Mouse (Mus musculus): Measurements from ENCODE around the gene Ern1. TPM values are rescaled to one million over a fixed set of nuclear protein-coding genes. Genes with fewer than 3 reads are reported as not detected.
A peak's percentile ranks its signal among the peaks of the same experiment; 100 is the strongest.
"Not testable (repeated sequence)": the region's sequence is repeated elsewhere in the genome, so short reads cannot be mapped to it uniquely, and the experiment has no call there.

Gene Ern1
- polyA plus RNA-seq, 1 experiment from 2014 or later: 6.7 TPM

GRCm38 (mm10) chr11:106419262-106420102 lies 68.2 kb downstream of the Ern1 start:
- no peak overlapping the region for H3K27ac ChIP-seq
- no peak for ATAC-seq
- peaks cover 20% of the 10 kb centered on the region for H3K36me3 ChIP-seq
- H3K27me3 ChIP-seq: no peaks in the 10 kb centered on the region
- no peak overlapping the region for H3K4me2 ChIP-seq (replicated peaks)
- WGBS: 86% methylated on average over 9 of the region's 9 CpGs
- no peak overlapping the region for H3K9ac ChIP-seq (replicated peaks)
- H3K4me1 ChIP-seq (replicated peaks): no peaks in the 10 kb centered on the region
- no peaks in the 10 kb centered on the region for H3K9me3 ChIP-seq
- H3K4me3 ChIP-seq (replicated peaks): no peak overlapping the region

- no peak overlapping the region for H3K9ac ChIP-seq (replicated peaks)
- peak; percentile 63 for ATAC-seq
Observed at GRCm38 (mm10) chr11:106418622-106419196, 68.9 kb downstream of the Ern1 start.

GRCm38 (mm10) chr11:106417860-106418259 lies 69.8 kb downstream of the Ern1 start:
- no peaks in the 10 kb centered on the region for H3K27me3 ChIP-seq
- H3K4me2 ChIP-seq (replicated peaks): no peak overlapping the region
- 87% methylated on average over 2 of the region's 2 CpGs for WGBS

More at GRCm38 (mm10) chr11:106418622-106419196, 68.9 kb downstream of the Ern1 start:
- Histone ChIP-seq H3K4me1 (replicated peaks) (no peaks in the 10 kb centered on the region), H3K4me2 (replicated peaks) (no peak overlapping the region), H3K27ac (no peak overlapping the region), H3K4me3 (replicated peaks) (no peak overlapping the region), H3K27me3 (no peaks in the 10 kb centered on the region), H3K9me3 (no peaks in the 10 kb centered on the region), H3K36me3 (peaks cover 25% of the 10 kb centered on the region)
- WGBS: 43% methylated on average over 4 of the region's 4 CpGs

GRCm38 (mm10) chr11:106416331-106416730 lies 71.3 kb downstream of the Ern1 start:
- ATAC-seq: no peak
- H3K27me3 ChIP-seq: no peaks in the 10 kb centered on the region
- no peaks in the 10 kb centered on the region for H3K4me1 ChIP-seq (replicated peaks)
- H3K9ac ChIP-seq (replicated peaks): no peak overlapping the region
- peaks cover 30% of the 10 kb centered on the region for H3K36me3 ChIP-seq
- no peak overlapping the region for H3K4me3 ChIP-seq (replicated peaks)
- no peak overlapping the region for H3K4me2 ChIP-seq (replicated peaks)
- H3K27ac ChIP-seq: no peak overlapping the region
- 61% methylated on average over 3 of the region's 3 CpGs for WGBS
- H3K9me3 ChIP-seq: no peaks in the 10 kb centered on the region

More at GRCm38 (mm10) chr11:106417860-106418259, 69.8 kb downstream of the Ern1 start:
- H3K27ac ChIP-seq: no peak overlapping the region
- no peak overlapping the region for H3K4me3 ChIP-seq (replicated peaks)
- H3K9me3 ChIP-seq: no peaks in the 10 kb centered on the region
- no peak for ATAC-seq
- no peaks in the 10 kb centered on the region for H3K4me1 ChIP-seq (replicated peaks)
- peaks cover 27% of the 10 kb centered on the region for H3K36me3 ChIP-seq
- no peak overlapping the region for H3K9ac ChIP-seq (replicated peaks)

- H3K4me3 ChIP-seq (replicated peaks): no peak overlapping the region
- no peaks in the 10 kb centered on the region for H3K4me1 ChIP-seq (replicated peaks)
- H3K9ac ChIP-seq (replicated peaks): no peak overlapping the region
- H3K27me3 ChIP-seq: no peaks in the 10 kb centered on the region
- H3K4me2 ChIP-seq (replicated peaks): no peak overlapping the region
- peaks cover 47% of the 10 kb centered on the region for H3K36me3 ChIP-seq
- H3K9me3 ChIP-seq: no peaks in the 10 kb centered on the region
- WGBS: 87% methylated on average over 3 of the region's 3 CpGs
- H3K27ac ChIP-seq: no peak overlapping the region
- ATAC-seq: no peak
Observed at GRCm38 (mm10) chr11:106412641-106413360, 74.9 kb downstream of the Ern1 start.

GRCm38 (mm10) chr11:106411157-106411556 lies 76.5 kb downstream of the Ern1 start:
- H3K27ac ChIP-seq: no peak overlapping the region
- peaks cover 63% of the 10 kb centered on the region for H3K36me3 ChIP-seq
- WGBS: 87% methylated on average over 2 of the region's 2 CpGs
- H3K27me3 ChIP-seq: no peaks in the 10 kb centered on the region
- H3K4me2 ChIP-seq (replicated peaks): no peak overlapping the region
- no peak for ATAC-seq
- H3K4me3 ChIP-seq (replicated peaks): no peak overlapping the region
- H3K9me3 ChIP-seq: no peaks in the 10 kb centered on the region
- H3K9ac ChIP-seq (replicated peaks): no peak overlapping the region
- H3K4me1 ChIP-seq (replicated peaks): no peaks in the 10 kb centered on the region

DNA sequence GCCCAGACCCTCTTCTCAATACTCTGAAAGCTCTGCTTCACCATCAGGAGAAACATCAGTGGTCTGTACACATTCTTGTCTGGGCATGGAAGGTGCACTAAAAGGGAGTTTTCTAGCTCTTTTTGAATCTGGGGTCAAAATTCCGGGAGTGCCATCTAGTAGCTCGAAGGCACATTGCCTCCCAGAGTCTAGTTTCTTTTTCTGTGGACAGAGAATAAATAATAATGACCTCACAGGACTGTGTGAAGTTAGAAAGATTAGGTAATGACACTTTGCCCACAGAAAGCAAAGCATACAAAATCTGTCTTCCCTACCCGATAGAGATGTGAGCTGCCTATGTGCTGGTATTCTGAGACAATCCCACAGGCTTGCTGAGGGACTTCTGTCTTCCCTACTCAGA lies 77.1 kb downstream of the Ern1 start:
- WGBS: 91% methylated on average over 3 of the region's 3 CpGs
- Histone ChIP-seq H3K4me1 (replicated peaks) (no peaks in the 10 kb centered on the region), H3K27ac (no peak overlapping the region), H3K9me3 (no peaks in the 10 kb centered on the region), H3K9ac (replicated peaks) (no peak overlapping the region), H3K4me2 (replicated peaks) (no peak overlapping the region), H3K27me3 (no peaks in the 10 kb centered on the region), H3K4me3 (replicated peaks) (no peak overlapping the region), H3K36me3 (peaks cover 65% of the 10 kb centered on the region)
- no peak for ATAC-seq

- Histone ChIP-seq H3K4me1 (replicated peaks) (no peaks in the 10 kb centered on the region), H3K36me3 (peaks cover 70% of the 10 kb centered on the region), H3K4me3 (replicated peaks) (no peak overlapping the region), H3K9me3 (no peaks in the 10 kb centered on the region), H3K27me3 (no peaks in the 10 kb centered on the region), H3K4me2 (replicated peaks) (no peak overlapping the region), H3K27ac (no peak overlapping the region), H3K9ac (replicated peaks) (no peak overlapping the region)
- ATAC-seq: no peak
- WGBS: 82% methylated on average over 4 of the region's 4 CpGs
Observed at GRCm38 (mm10) chr11:106410011-106410410, 77.6 kb downstream of the Ern1 start.

- 92% methylated on average over 8 of the region's 8 CpGs for WGBS
- peaks cover 52% of the 10 kb centered on the region for H3K36me3 ChIP-seq
Observed at GRCm38 (mm10) chr11:106398481-106398880, 89.2 kb downstream of the Ern1 start.

DNA sequence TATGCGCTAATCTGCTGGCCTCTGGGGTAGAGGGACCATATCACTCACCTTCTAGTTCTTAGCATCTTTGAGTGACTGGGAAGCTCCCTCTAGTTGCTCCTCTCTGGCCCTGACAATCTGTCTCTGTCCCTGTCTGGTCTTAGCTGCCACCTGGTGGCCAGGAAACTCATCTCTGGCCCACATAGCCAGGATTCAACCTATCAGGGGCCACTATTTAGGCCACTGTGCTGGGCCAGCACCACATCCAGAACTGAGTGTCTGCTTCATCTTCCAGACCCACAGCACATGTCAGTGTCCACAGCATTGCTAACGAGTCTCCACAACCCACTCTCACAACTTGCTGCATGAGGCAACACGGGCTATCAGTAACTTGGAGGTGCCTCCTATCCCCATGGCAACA lies 90.0 kb downstream of the Ern1 start:
- H3K4me1 ChIP-seq (replicated peaks): no peaks in the 10 kb centered on the region
- no peak for ATAC-seq
- peaks cover 43% of the 10 kb centered on the region for H3K36me3 ChIP-seq
- H3K4me3 ChIP-seq (replicated peaks): no peak overlapping the region
- H3K9ac ChIP-seq (replicated peaks): no peak overlapping the region
- 87% methylated on average over 3 of the region's 3 CpGs for whole genome bisulfite sequencing
- no peaks in the 10 kb centered on the region for H3K27me3 ChIP-seq
- H3K9me3 ChIP-seq: no peaks in the 10 kb centered on the region
- no peak overlapping the region for H3K4me2 ChIP-seq (replicated peaks)
- H3K27ac ChIP-seq: no peak overlapping the region

More at GRCm38 (mm10) chr11:106398481-106398880, 89.2 kb downstream of the Ern1 start:
- Histone ChIP-seq H3K4me1 (replicated peaks) (no peaks in the 10 kb centered on the region), H3K9ac (replicated peaks) (no peak overlapping the region), H3K27me3 (no peaks in the 10 kb centered on the region), H3K27ac (no peak overlapping the region), H3K9me3 (no peaks in the 10 kb centered on the region), H3K4me2 (replicated peaks) (no peak overlapping the region), H3K4me3 (replicated peaks) (no peak overlapping the region)
- no peak for ATAC-seq

- WGBS: 88% methylated on average over 2 of the region's 2 CpGs
- not testable (repeated sequence) for ATAC-seq
Observed at GRCm38 (mm10) chr11:106394055-106394454, 93.6 kb downstream of the Ern1 start.

GRCm38 (mm10) chr11:106393331-106393616 lies 94.4 kb downstream of the Ern1 start:
- H3K9ac ChIP-seq (replicated peaks): no peak overlapping the region
- no peak for ATAC-seq
- no peaks in the 10 kb centered on the region for H3K27me3 ChIP-seq
- no peak overlapping the region for H3K27ac ChIP-seq
- no peak overlapping the region for H3K4me3 ChIP-seq (replicated peaks)
- H3K9me3 ChIP-seq: no peaks in the 10 kb centered on the region
- H3K4me2 ChIP-seq (replicated peaks): no peak overlapping the region
- 75% methylated on average over 4 of the region's 4 CpGs for WGBS
- H3K36me3 ChIP-seq: peaks cover 10% of the 10 kb centered on the region
- no peaks in the 10 kb centered on the region for H3K4me1 ChIP-seq (replicated peaks)

More at GRCm38 (mm10) chr11:106394055-106394454, 93.6 kb downstream of the Ern1 start:
- H3K4me3 ChIP-seq (replicated peaks); H3K4me2 ChIP-seq (replicated peaks); H3K9ac ChIP-seq (replicated peaks); H3K4me1 ChIP-seq (replicated peaks); H3K27me3 ChIP-seq; H3K9me3 ChIP-seq; H3K27ac ChIP-seq: not testable (repeated sequence)
- H3K36me3 ChIP-seq: peaks cover 18% of the 10 kb centered on the region
